9 mouse cellular contexts compared by ENCODE assay signal in genomic region chr7:140971479-140972171, GRCm38 (mm10). TPM values are rescaled to one million over a fixed set of nuclear protein-coding genes. Genes with fewer than 3 reads are reported as not detected.
DNase-seq lines count a peak whose midpoint lies in the region; ATAC-seq and TF ChIP-seq lines count a peak whose summit lies in the region.
"Had no signal": no experiment of that assay in that cellular context is flagged by ENCODE, and none has a peak within 500 bp of the region (broad histone marks: within the 10 kb centered on the region; RNA-seq: fewer than 3 reads in every experiment).

No protein-coding gene starts in this region.

- H3K27me3 ChIP-seq in E14TG2a.4 (ENCODE audit: insufficient read depth, low read length): no peaks in the 10 kb centered on the region
- no peaks in the 10 kb centered on the region for H3K27me3 ChIP-seq in kidney, embryonic 14.5 days (ENCODE audit: control insufficient read depth, insufficient read depth, low read length)
- peaks cover 2% of the 10 kb centered on the region; the same call in 1 of the 2 replicates for H3K27me3 ChIP-seq in forebrain, embryonic 11.5 days (ENCODE audit: control insufficient read depth, insufficient read depth, low read length)

- H3K4me1 ChIP-seq in E14TG2a.4 (replicated peaks; ENCODE audit: low read depth, low read length): peaks cover 88% of the 10 kb centered on the region
- peaks cover 10% of the 10 kb centered on the region; the same call in 1 of the 2 replicates for H3K4me1 ChIP-seq in kidney, embryonic 14.5 days (ENCODE audit: control insufficient read depth, insufficient read depth, low read length)
- peaks cover 13% of the 10 kb centered on the region; the same call in 1 of the 2 replicates for H3K4me1 ChIP-seq in forebrain, embryonic 11.5 days (replicated peaks; ENCODE audit: control insufficient read depth, insufficient read depth, low read length)

- H3K36me3 ChIP-seq in E14TG2a.4 (ENCODE audit: insufficient read depth, low read length): peaks cover 32% of the 10 kb centered on the region
- no peaks in the 10 kb centered on the region for H3K36me3 ChIP-seq in kidney, embryonic 14.5 days (ENCODE audit: control insufficient read depth, insufficient read depth, low read length)
- no peaks in the 10 kb centered on the region for H3K36me3 ChIP-seq in forebrain, embryonic 11.5 days (ENCODE audit: control insufficient read depth, insufficient read depth, low read length)
- H3K36me3 ChIP-seq: neural tube, embryonic 12.5 days had no signal

- peak overlapping the region; percentile 17; the same call in 1 of the 2 replicates for H3K27ac ChIP-seq in kidney, embryonic 14.5 days (ENCODE audit: low read depth, low read length)
- no peak overlapping the region for H3K27ac ChIP-seq in forebrain, embryonic 11.5 days (ENCODE audit: low read depth, low read length)
- H3K27ac ChIP-seq: neural tube, embryonic 12.5 days had no signal

- no peak overlapping the region for H3K9ac ChIP-seq in kidney, embryonic 14.5 days (ENCODE audit: low read depth, low read length)
- H3K9ac ChIP-seq in forebrain, embryonic 11.5 days (ENCODE audit: low read length): no peak overlapping the region
- H3K9ac ChIP-seq: neural tube, embryonic 12.5 days had no signal

- 64% methylated on average over 8 of the region's 8 CpGs for WGBS in kidney, embryonic 14.5 days
- 88% methylated on average over 8 of the region's 8 CpGs for WGBS in forebrain, embryonic 11.5 days

- H3K4me2 ChIP-seq in kidney, embryonic 14.5 days (replicated peaks; ENCODE audit: low read depth, low read length): no peak overlapping the region
- H3K4me2 ChIP-seq in forebrain, embryonic 11.5 days (ENCODE audit: low read depth, low read length, severe bottlenecking): no peak overlapping the region
- H3K4me2 ChIP-seq: neural tube, embryonic 12.5 days had no signal

- ATAC-seq in kidney, embryonic 14.5 days (ENCODE audit: low FRiP score, low TSS enrichment): no peak
- no peak for ATAC-seq in forebrain, embryonic 11.5 days (replicated peaks; ENCODE audit: low FRiP score)

- no peaks in the 10 kb centered on the region for H3K9me3 ChIP-seq in E14TG2a.4 (ENCODE audit: low read length)
- H3K9me3 ChIP-seq in kidney, embryonic 14.5 days (ENCODE audit: control insufficient read depth, low read length): no peaks in the 10 kb centered on the region
- H3K9me3 ChIP-seq in forebrain, embryonic 11.5 days (ENCODE audit: control insufficient read depth, low read length): no peaks in the 10 kb centered on the region
- H3K9me3 ChIP-seq: neural tube, embryonic 12.5 days had no signal

- TF ChIP-seq CTCF in E14TG2a.4 (conservative IDR thresholded peaks at IDR 0.05; ENCODE audit: low read length): no peak

- H3K4me3 ChIP-seq in E14TG2a.4 (replicated peaks; ENCODE audit: low read length): peak overlapping the region; percentile 79
- no peak overlapping the region for H3K4me3 ChIP-seq in kidney, embryonic 14.5 days (ENCODE audit: low read length)
- no peak overlapping the region for H3K4me3 ChIP-seq in forebrain, embryonic 11.5 days (ENCODE audit: low read depth, low read length)
- H3K4me3 ChIP-seq: neural tube, embryonic 12.5 days had no signal

- peak; percentile 64 to 74 for DNase-seq in heart, adult 18-20 months
- DNase-seq in lung, postnatal 10 days: peak; percentile 60
- DNase-seq in forebrain, embryonic 11.5 days (ENCODE audit: low spot score): no peak
- DNase-seq in urinary bladder, adult 2 months (ENCODE audit: low spot score): no peak
- DNase-seq in adipocyte (ENCODE audit: low spot score): no peak
- DNase-seq in gastrocnemius, adult 8-10 months (ENCODE audit: low spot score in 2 of 2): no peak

RNA-seq across cellular contexts. Expression of gene Ifitm1, which starts 4.6 kb away (rescaled TPM):
- 1 to 10 TPM; 2.6 to 8.3 TPM for total RNA-seq in heart, adult 18-20 months (2021)
- polyA plus RNA-seq in kidney, embryonic 14.5 days (2014; fragmentation: Nextera tagmentation; extraction: Ambion mirVana): 54.4 and 61.4 TPM in 2 replicates
- polyA plus RNA-seq in forebrain, embryonic 11.5 days (2014; fragmentation: Nextera tagmentation; extraction: Ambion mirVana): 5.6 and 8.1 TPM in 2 replicates
- 240 and 346 TPM in 2 replicates for polyA plus RNA-seq in urinary bladder, adult 2 months (2012; rRNA removed)
- total RNA-seq in gastrocnemius, adult 8-10 months (2022): under 1 TPM; 0.34 to 0.99 (median 0.77) TPM

RNA-seq across cellular contexts. Expression of gene Ifitm2, which starts 15.8 kb away (rescaled TPM):
- total RNA-seq in heart, adult 18-20 months (2021): 10 to 100 TPM; 98.8 to 99.4 TPM
- polyA plus RNA-seq in kidney, embryonic 14.5 days (2014; fragmentation: Nextera tagmentation; extraction: Ambion mirVana): 1,039 and 1,151 TPM in 2 replicates
- polyA plus RNA-seq in forebrain, embryonic 11.5 days (2014; fragmentation: Nextera tagmentation; extraction: Ambion mirVana): 225 and 231 TPM in 2 replicates
- polyA plus RNA-seq in urinary bladder, adult 2 months (2012; rRNA removed): 860 and 924 TPM in 2 replicates
- total RNA-seq in gastrocnemius, adult 8-10 months (2022): 10 to 100 TPM; 25.1 to 51.9 (median 30.1) TPM

RNA-seq across cellular contexts. Expression of gene Gm45717, which starts 15.9 kb away (rescaled TPM):
- total RNA-seq in heart, adult 18-20 months (2021): not detected
- polyA plus RNA-seq in kidney, embryonic 14.5 days (2014; fragmentation: Nextera tagmentation; extraction: Ambion mirVana): not detected in 2 replicates
- not detected in 2 replicates for polyA plus RNA-seq in forebrain, embryonic 11.5 days (2014; fragmentation: Nextera tagmentation; extraction: Ambion mirVana)
- polyA plus RNA-seq in urinary bladder, adult 2 months (2012; rRNA removed): not detected in 2 replicates
- total RNA-seq in gastrocnemius, adult 8-10 months (2022): not detected
- polyA plus RNA-seq: neural tube, embryonic 12.5 days had no signal

RNA-seq across cellular contexts. Expression of gene Ifitm5, which starts 21.5 kb away (rescaled TPM):
- total RNA-seq in heart, adult 18-20 months (2021): under 1 TPM in 1 of 2 experiments, not detected in 1; 0.46 TPM
- 2.2 and 2.6 TPM in 2 replicates for polyA plus RNA-seq in kidney, embryonic 14.5 days (2014; fragmentation: Nextera tagmentation; extraction: Ambion mirVana)
- 0.49 TPM in 1 of 2 replicates, not detected in the other for polyA plus RNA-seq in forebrain, embryonic 11.5 days (2014; fragmentation: Nextera tagmentation; extraction: Ambion mirVana)
- 1.3 and 1.7 TPM in 2 replicates for polyA plus RNA-seq in urinary bladder, adult 2 months (2012; rRNA removed)
- under 1 TPM in 2 of 4 experiments, not detected in 2; 0.34 to 0.53 TPM for total RNA-seq in gastrocnemius, adult 8-10 months (2022)

RNA-seq across cellular contexts. Expression of gene Pgghg, which starts 30.4 kb away (rescaled TPM):
- 1 to 10 TPM; 3.5 to 4.3 TPM for total RNA-seq in heart, adult 18-20 months (2021)
- polyA plus RNA-seq in kidney, embryonic 14.5 days (2014; fragmentation: Nextera tagmentation; extraction: Ambion mirVana): 15.9 and 20.5 TPM in 2 replicates
- polyA plus RNA-seq in forebrain, embryonic 11.5 days (2014; fragmentation: Nextera tagmentation; extraction: Ambion mirVana): 15.8 and 16.1 TPM in 2 replicates
- 41.5 and 49.5 TPM in 2 replicates for polyA plus RNA-seq in urinary bladder, adult 2 months (2012; rRNA removed)
- 1 to 10 TPM; 1.4 to 2.8 (median 2.2) TPM for total RNA-seq in gastrocnemius, adult 8-10 months (2022)

Comparison
In these comparisons a context has a peak if more than half of its experiments do, and no peak if none do; other contexts are left out.
1. DNase-seq: peak in heart, adult 18-20 months (2 of 2) and lung, postnatal 10 days (single experiment); none in forebrain, embryonic 11.5 days (single experiment), urinary bladder, adult 2 months (single experiment), adipocyte (single experiment) and gastrocnemius, adult 8-10 months (0 of 2).